Mouse (Mus musculus) spleen, postnatal 14 days (tissue): ENCODE measurements around the gene BC049762.

Experiments used
- DNase-seq, 2 experiments: peaks; one replicate each; pipeline ENCODE4 v3.0.0; 2021 to 2022; ENCODE audit warnings: low spot score in 2 of 2

Gene BC049762

DNA sequence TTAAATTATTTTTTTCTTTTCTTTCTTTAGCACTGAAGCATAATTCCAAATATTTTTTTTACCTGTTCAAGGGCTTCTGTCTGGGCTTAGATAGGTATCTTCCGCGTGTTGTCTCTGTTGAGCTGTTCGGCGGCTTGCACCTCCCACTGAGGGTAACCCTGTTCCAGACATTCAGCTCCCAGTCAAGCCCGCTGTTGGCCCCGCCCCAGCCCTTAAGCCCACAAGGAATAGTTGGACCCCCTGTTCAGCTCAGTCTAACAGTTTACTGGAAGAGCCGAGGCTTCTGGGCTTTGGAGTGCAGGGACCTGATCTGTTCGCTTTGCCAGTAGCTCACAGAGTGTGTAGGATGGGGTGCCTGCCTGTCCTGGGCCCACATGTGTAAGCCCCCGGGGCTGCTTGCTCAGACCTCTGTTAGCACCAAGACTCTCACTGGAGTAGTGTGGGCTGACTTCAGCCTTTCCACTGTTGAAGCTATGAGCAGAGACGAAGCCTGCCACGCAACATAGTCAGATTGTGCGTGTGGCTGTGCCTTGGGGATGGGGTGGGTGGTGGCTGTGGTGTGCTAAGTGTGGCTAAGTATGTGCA, 43.4 kb downstream of the BC049762 start:
- DNase-seq = no peak

DNA sequence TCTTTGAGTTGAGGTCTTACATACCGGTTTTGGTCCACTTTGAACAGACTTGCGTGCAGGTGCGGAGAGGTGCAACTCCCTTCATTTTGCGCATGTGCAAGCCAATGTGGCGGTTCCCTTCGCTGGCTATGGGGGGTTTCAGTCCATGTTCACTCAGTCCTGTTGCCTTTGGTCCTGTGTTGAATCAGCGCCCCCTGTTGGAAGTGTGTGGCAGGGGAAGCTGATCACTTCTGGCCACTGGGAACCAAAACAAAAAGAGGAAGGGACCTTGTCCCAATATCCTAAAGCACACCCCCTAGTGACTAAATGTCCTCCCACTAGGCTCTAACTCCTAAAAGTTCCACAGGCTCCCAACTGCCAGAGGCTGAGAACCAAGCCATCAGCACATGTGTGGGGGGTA, 48.8 kb downstream of the BC049762 start:
- no peak for DNase-seq

DNA sequence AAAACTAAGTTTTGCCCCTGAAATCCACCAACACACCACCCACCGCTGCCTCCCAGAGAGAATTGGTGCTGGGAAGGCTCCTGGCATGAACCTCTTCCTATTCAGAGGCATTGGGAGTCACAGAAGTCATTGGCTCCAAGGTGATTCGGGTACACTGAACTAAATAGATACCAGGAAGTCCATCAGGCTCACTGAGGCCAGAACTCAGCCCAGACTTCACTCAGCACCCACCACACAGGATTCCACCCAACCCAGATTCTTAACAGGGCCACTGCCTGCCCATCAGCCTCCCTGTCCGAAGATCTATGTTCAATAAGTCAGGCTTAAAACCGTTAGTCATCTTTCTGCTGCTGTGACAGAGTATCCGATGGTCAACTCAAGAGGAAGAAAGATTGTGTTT, 51.4 kb downstream of the BC049762 start:
- DNase-seq = no peak

DNA sequence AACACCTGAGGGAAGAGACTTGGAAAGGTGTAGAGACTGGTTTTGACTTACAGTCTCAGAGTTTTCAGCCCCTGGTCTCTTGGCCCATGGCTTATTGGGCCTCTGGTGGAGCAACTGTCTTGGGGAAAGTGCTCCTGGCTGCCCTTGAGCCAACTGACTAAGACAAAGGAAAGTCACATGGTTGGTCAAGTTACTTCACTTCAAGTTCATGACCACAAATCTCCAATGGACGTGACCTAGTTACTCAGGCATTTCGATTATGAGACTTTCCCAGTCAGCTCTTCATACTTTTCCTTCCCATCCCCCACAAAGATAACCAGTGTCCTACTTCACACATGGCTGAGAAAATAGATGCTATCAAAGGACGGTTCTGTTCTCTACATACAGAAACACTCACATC, 55.1 kb downstream of the BC049762 start:
- DNase-seq = no peak
